Mouse (Mus musculus): Measurements from ENCODE around the gene Lrrc10b. TPM values are rescaled to one million over a fixed set of nuclear protein-coding genes. Genes with fewer than 3 reads are reported as not detected.

Lrrc10b gene
- polyA plus RNA-seq, 1 experiment from 2014 or later = 0.13 TPM

- no peak overlapping the region for H3K4me2 ChIP-seq (ENCODE audit: low read depth, low read length)
- H3K4me1 ChIP-seq (ENCODE audit: control insufficient read depth, insufficient read depth, low read length) = no peaks in the 10 kb centered on the region; the same call in 1 of the 2 replicates
- no peak overlapping the region for H3K4me3 ChIP-seq (ENCODE audit: low read depth, low read length)
- no peaks in the 10 kb centered on the region for H3K27me3 ChIP-seq (ENCODE audit: control insufficient read depth, insufficient read depth, low read length)
- H3K9ac ChIP-seq (replicated peaks; ENCODE audit: low read length) = no peak overlapping the region
- no peak overlapping the region for H3K27ac ChIP-seq (replicated peaks; ENCODE audit: low read depth, low read length)
- no peaks in the 10 kb centered on the region for H3K36me3 ChIP-seq (replicated peaks; ENCODE audit: control insufficient read depth, insufficient read depth, low read depth, low read length)
- H3K9me3 ChIP-seq (replicated peaks; ENCODE audit: control insufficient read depth, low read length) = no peaks in the 10 kb centered on the region
- DNase-seq (ENCODE audit: low spot score) (no peak), ATAC-seq (replicated peaks; ENCODE audit: insufficient number of reproducible peaks, low FRiP score, low TSS enrichment, low read depth) (no peak)
- WGBS = 60% methylated on average over 8 of the region's 8 CpGs
These were observed 40.4 kb downstream of the Lrrc10b start for GRCm38 (mm10) chr19:10416889-10417288.

GRCm38 (mm10) chr19:10415508-10415907, 41.8 kb downstream of the Lrrc10b start:
- Histone ChIP-seq H3K4me3 (ENCODE audit: low read depth, low read length) (no peak overlapping the region), H3K36me3 (replicated peaks; ENCODE audit: control insufficient read depth, insufficient read depth, low read depth, low read length) (no peaks in the 10 kb centered on the region), H3K4me2 (ENCODE audit: low read depth, low read length) (no peak overlapping the region), H3K27me3 (ENCODE audit: control insufficient read depth, insufficient read depth, low read length) (no peaks in the 10 kb centered on the region), H3K27ac (replicated peaks; ENCODE audit: low read depth, low read length) (no peak overlapping the region), H3K4me1 (ENCODE audit: control insufficient read depth, insufficient read depth, low read length) (no peaks in the 10 kb centered on the region), H3K9ac (replicated peaks; ENCODE audit: low read length) (no peak overlapping the region), H3K9me3 (replicated peaks; ENCODE audit: control insufficient read depth, low read length) (no peaks in the 10 kb centered on the region)
- DNase-seq (ENCODE audit: low spot score) = no peak
- no peak for ATAC-seq (replicated peaks; ENCODE audit: insufficient number of reproducible peaks, low FRiP score, low TSS enrichment, low read depth)
- WGBS = 66% methylated on average over 5 of the region's 5 CpGs

- H3K4me2 ChIP-seq (ENCODE audit: low read depth, low read length) = peak overlapping the region; percentile 50
- WGBS = 1% methylated on average over 19 of the region's 19 CpGs
- no peaks in the 10 kb centered on the region for H3K27me3 ChIP-seq (ENCODE audit: control insufficient read depth, insufficient read depth, low read length)
- H3K9ac ChIP-seq (replicated peaks; ENCODE audit: low read length) = no peak overlapping the region
- ATAC-seq (replicated peaks; ENCODE audit: insufficient number of reproducible peaks, low FRiP score, low TSS enrichment, low read depth) (peak; percentile 79), DNase-seq (ENCODE audit: low spot score) (peak; percentile 92)
- H3K4me1 ChIP-seq (ENCODE audit: control insufficient read depth, insufficient read depth, low read length) = no peaks in the 10 kb centered on the region
- no peaks in the 10 kb centered on the region for H3K9me3 ChIP-seq (replicated peaks; ENCODE audit: control insufficient read depth, low read length)
- H3K27ac ChIP-seq (replicated peaks; ENCODE audit: low read depth, low read length) = no peak overlapping the region
- H3K36me3 ChIP-seq (replicated peaks; ENCODE audit: control insufficient read depth, insufficient read depth, low read depth, low read length) = no peaks in the 10 kb centered on the region
- peak overlapping the region; percentile 30 for H3K4me3 ChIP-seq (ENCODE audit: low read depth, low read length)
These were observed 43.5 kb downstream of the Lrrc10b start for GRCm38 (mm10) chr19:10413701-10414242.

Other genes with a start within 250 kb of the Lrrc10b start
- 2.4 and 2.6 TPM in 2 replicates for gene Myrf, start 216.7 kb downstream of the Lrrc10b start, polyA plus RNA-seq (2014; fragmentation: Nextera tagmentation; extraction: Ambion mirVana)
- 0.98 and 1.3 TPM in 2 replicates for gene Dagla, start 152.6 kb downstream of the Lrrc10b start, polyA plus RNA-seq (2014; fragmentation: Nextera tagmentation; extraction: Ambion mirVana)
- gene Syt7, start 68.4 kb downstream of the Lrrc10b start, polyA plus RNA-seq (2014; fragmentation: Nextera tagmentation; extraction: Ambion mirVana) = 2.2 and 2.7 TPM in 2 replicates
- 0.32 TPM in 1 of 2 replicates, not detected in the other for gene Ppp1r32, start 25.5 kb upstream of the Lrrc10b start, polyA plus RNA-seq (2014; fragmentation: Nextera tagmentation; extraction: Ambion mirVana)
- 61.7 and 64.6 TPM in 2 replicates for gene Cpsf7, start 67.8 kb upstream of the Lrrc10b start, polyA plus RNA-seq (2014; fragmentation: Nextera tagmentation; extraction: Ambion mirVana)
- gene Sdhaf2, start 68.7 kb upstream of the Lrrc10b start, polyA plus RNA-seq (2014; fragmentation: Nextera tagmentation; extraction: Ambion mirVana) = 60.4 and 66.2 TPM in 2 replicates
- gene Tmem216, start 98.8 kb upstream of the Lrrc10b start, polyA plus RNA-seq (2014; fragmentation: Nextera tagmentation; extraction: Ambion mirVana) = 65.2 and 69.0 TPM in 2 replicates
- 13.7 and 13.8 TPM in 2 replicates for gene Cyb561a3, start 119.7 kb upstream of the Lrrc10b start, polyA plus RNA-seq (2014; fragmentation: Nextera tagmentation; extraction: Ambion mirVana)
- gene Tmem138, start 119.9 kb upstream of the Lrrc10b start, polyA plus RNA-seq (2014; fragmentation: Nextera tagmentation; extraction: Ambion mirVana) = 48.8 and 49.3 TPM in 2 replicates
- 400 and 408 TPM in 2 replicates for gene Ddb1, start 147.9 kb upstream of the Lrrc10b start, polyA plus RNA-seq (2014; fragmentation: Nextera tagmentation; extraction: Ambion mirVana)
- 20.0 and 23.3 TPM in 2 replicates for gene Tkfc, start 148.2 kb upstream of the Lrrc10b start, polyA plus RNA-seq (2014; fragmentation: Nextera tagmentation; extraction: Ambion mirVana)
- gene Vwce, start 176.7 kb upstream of the Lrrc10b start, polyA plus RNA-seq (2014; fragmentation: Nextera tagmentation; extraction: Ambion mirVana) = 0.73 and 0.96 TPM in 2 replicates
- gene Pga5, start 220.6 kb upstream of the Lrrc10b start, polyA plus RNA-seq (2014; fragmentation: Nextera tagmentation; extraction: Ambion mirVana) = not detected in 2 replicates
- 26.2 and 31.8 TPM in 2 replicates for gene Vps37c, start 231.3 kb upstream of the Lrrc10b start, polyA plus RNA-seq (2014; fragmentation: Nextera tagmentation; extraction: Ambion mirVana)

Data from embryonic facial prominence, embryonic 11.5 days (tissue).